Mouse (Mus musculus): Measurements from ENCODE around the gene Jmjd8. TPM values are rescaled to one million over a fixed set of nuclear protein-coding genes. Genes with fewer than 3 reads are reported as not detected.
A peak's percentile ranks its signal among the peaks of the same experiment; 100 is the strongest.
"Not testable (repeated sequence)": the region's sequence is repeated elsewhere in the genome, so short reads cannot be mapped to it uniquely, and the experiment has no call there.

Jmjd8 gene
- total RNA-seq (2022), result 10 to 100 TPM; 61.0 to 63.6 (median 61.8) TPM

DNA sequence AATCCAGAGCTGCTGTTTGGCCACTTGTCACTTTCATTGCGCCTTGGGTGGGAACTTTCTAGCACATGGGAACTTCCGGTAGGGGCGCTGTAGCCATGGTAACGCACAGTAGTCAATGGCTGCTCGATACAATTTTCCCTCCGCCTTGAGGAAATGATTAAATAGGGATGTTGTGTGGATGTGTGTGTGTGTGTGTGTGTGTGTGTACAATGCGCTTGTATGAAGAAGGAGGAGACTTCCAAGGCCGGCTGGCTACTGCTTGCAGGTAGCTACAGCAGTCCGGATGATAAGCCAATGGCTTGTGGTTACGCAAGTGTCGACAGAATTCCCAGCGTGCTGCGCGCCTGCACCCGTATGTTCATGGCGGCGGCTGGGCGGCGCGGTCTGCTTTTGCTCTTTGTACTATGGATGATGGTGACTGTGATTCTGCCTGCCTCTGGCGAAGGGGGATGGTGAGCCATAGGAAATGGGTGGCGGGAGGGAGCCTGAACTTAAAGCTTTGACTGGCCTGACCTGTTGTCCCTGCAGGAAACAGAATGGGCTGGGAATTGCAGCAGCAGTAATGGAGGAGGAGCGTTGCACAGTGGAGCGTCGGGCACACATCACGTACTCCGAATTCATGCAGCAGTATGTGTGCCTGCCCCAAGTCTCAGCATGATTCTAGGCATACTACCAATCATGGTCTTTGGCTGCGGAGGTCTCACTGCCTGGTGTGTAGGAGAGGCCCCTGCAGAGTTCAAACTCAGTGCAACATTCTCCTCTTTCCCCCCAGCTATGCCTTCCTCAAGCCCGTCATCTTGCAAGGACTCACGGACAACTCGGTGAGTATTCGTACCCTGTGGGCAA, at the start of gene Jmjd8:
Jmjd8 (plus strand) TSS at position 156 of the 846 bp plus-strand sequence.
- peak; percentile 78 to 87 for DNase-seq (ENCODE audit: low spot score in 2 of 2)

DNA sequence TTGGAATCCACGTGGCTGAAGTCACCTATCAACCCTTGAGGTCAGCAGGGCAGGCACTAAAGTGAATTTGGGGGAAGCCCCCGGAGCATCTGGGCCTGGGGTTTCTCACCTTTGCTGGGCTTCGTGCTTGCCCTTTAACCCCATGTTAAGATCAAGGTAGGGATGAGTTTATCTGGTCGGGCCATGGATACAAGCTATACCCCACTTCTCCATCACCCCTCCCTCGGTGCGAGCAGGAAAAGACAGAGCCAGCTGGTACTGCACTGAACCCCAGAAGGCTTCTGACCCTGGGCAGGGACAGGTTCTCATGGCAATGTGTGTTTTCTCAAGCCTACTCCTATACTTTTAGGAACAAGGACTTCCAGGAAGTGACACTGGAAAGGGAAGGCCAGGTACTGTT, 47.3 kb upstream of the Jmjd8 start:
- no peak for DNase-seq (ENCODE audit: low spot score in 2 of 2)

DNA sequence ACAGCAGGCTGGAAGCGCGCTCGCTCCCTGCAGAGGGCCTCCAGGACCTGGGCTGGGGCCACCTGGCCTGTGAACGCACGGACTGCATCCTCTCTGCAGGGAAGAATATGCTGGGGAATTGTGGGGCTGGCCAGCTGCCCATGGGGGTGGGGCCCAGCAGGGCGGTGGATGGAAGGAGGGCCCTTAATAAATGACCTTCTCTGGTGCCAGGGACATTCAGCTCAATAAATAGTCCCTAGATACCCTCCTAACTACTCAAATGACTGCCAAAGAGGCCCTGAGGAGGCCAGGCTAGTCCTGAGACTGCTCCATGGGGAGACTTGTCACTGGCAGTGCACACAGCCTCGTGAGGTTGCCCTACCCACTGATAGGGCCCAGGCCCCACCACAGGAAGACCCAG, 45.6 kb upstream of the Jmjd8 start:
- no peak for DNase-seq (ENCODE audit: low spot score in 2 of 2)

DNA sequence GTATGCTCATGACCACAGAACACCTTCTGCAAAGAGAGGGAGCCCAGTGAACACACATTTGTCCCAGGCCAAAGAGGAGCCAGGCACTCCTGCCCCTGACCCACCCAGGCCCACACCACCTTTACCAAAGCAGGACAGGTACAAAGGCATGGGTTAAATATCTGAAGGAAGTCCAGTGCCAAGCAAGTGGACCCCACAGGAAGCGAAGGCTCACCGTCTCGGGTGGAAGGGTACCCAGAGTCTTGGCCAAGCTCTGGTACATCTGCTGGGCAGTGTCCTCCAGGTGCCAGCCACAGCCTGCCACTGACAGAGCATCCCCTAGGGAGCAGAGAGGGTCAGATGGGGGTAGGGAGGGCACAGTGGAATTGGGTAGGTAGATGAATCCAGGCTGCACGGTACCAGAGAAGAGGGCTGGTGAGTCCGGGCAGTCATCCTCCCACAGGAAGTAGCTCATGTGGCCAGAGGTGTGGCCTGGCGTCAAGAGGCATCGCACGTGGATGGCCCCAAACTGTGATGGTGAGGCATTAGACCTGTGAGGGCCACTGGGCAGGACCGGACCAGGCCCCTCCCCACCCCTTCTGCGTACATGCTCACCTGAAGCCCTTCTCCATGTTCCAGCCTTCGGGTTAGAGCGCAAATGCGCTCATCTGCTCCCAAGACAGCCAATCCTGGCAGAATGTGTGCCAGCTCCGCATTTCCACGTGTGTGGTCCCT, 44.6 kb upstream of the Jmjd8 start:
- DNase-seq (ENCODE audit: low spot score in 2 of 2), result no peak

DNA sequence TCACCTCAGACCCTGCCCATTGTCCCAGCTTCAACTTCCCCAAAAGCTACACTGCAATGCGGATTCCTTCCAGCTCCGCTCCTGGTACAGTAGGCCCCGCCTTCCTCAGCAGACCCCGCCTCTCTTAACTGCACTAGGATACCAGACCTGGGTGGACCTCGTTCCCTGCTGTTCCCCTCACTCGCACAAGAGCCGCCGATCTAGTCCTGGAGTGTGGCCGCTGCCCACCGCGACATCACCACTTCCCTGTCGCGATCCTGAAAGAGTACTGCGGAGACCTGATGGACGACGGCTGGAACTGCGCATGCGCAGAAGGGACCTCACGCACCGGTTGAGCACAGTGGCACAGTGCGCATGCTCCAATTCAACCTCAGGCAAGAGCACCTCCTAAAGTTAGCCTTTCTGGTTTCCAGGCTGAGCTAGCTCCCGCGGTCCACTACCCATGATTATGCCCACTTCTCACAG, 43.4 kb upstream of the Jmjd8 start, which contains the start of gene Haghl:
Haghl (minus strand) TSS at position 393 of the 465 bp plus-strand sequence.
- DNase-seq (ENCODE audit: low spot score in 2 of 2), result peak; percentile 94 to 98

DNA sequence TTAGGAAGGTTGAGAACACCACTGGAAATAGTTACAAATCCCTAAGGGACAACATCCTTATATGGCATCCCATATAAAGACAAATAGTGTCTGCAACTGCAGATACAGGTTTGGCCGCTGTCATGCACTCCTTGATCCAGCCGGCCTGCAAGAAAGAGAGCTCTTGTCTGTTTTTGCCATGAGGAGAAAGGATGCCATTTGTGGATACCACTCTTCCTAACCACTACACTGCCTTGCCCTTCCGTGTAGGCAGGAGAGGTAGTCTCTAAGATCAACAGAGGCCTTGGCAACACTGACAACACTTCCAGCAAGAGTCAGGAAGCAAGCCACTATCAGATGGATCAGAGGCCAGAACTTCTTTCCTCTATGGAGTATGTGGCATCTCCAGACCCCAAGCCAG, 42.4 kb upstream of the Jmjd8 start, which contains the start of gene Ccdc78:
Ccdc78 (plus strand) TSS at position 301 of the 400 bp plus-strand sequence.
- no peak for DNase-seq (ENCODE audit: low spot score in 2 of 2)

DNA sequence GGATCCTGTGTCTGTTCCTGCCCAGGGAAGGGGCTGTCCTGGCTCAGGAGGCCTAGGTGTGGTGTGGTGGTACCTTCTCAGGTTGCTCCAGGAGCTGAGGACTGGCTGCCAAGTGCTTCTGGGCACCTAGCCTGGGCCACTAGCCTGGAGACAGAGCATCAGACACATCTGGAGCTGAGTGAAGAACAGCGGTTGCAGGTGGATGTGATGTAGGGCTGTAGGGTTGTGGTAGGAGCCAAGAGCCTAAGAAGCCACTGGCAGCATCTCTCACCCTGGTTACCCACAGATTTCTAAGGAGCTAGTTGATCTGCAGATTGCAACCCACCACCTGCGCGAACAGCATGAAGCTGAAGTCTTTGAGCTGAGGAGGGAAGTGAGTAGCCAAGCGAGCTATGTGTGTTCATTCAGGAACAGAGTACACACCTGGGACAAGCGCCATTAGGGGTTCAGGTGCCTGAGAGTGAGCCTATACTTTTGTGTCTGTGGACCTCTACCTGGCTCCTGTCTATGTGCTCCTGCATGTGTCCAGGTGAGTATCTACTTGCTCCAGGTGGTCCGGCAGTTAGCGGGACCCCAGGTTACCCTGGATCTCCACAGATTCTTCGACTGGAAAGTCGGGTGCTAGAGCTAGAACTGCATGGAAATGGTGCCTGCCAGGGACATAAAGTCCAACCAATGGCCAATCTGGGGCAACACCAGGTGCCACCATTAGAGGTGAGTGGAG, 41.7 kb upstream of the Jmjd8 start:
- no peak for DNase-seq (ENCODE audit: low spot score in 2 of 2)

DNA sequence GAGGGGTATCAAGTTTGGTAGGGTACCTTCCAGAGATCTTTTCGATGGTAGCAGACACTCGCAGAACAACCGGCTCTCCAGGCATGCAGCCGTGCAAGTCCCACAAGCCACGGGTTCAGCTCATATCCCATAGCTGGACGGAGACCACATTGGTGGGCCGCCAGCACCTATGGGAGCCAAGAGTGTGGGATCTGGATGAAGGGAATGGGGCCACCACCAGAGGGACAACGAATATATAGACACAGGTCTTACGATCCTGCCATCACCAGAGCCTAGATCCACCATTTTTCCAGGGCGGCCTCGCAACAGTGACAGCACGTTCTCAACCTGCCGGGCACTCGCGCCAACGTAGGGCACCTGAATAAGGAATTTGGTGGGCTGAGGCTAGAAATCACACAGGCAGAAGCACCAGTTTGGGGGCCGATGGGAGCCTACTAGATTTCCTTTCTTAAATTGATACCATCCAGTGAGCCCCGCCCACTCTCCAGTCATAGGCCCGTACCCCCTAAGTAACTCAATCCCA, 37.3 kb upstream of the Jmjd8 start:
- DNase-seq (ENCODE audit: low spot score in 2 of 2), result no peak

DNA sequence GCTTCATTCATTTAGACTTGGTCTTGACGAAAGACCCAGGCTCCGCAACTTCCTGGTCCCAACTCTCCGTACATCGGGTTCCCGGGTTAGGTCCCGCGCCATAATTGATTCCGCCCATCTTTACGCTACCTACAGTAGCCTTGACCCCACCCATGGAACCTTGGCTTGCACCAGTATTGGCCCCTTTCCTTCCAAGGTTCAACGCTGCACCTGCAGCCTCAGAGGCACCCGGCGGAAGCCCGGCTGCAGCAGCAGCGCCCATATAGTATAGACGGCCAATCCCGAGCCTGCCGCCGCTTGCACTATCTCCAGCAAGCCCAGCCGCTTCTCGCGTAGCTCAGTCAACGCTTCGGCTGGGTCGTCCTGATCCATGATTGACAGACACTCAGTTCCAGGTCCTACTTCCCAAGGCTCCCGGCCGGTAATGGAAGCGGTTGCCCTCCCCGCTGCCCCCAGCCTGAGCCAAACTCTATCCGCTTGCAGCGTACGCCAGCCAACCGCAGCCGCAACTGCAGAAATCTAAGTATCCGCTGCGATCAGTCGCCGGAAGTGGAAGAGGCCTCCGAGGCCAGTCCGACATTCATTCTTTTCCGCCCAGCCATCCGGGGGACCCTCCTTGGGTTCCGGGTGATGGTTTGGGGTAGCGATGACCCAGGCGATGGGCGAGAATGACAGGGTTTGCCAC, 36.7 kb upstream of the Jmjd8 start:
- DNase-seq (ENCODE audit: low spot score in 2 of 2), result peak in 1 of 2 experiments; percentile 85

DNA sequence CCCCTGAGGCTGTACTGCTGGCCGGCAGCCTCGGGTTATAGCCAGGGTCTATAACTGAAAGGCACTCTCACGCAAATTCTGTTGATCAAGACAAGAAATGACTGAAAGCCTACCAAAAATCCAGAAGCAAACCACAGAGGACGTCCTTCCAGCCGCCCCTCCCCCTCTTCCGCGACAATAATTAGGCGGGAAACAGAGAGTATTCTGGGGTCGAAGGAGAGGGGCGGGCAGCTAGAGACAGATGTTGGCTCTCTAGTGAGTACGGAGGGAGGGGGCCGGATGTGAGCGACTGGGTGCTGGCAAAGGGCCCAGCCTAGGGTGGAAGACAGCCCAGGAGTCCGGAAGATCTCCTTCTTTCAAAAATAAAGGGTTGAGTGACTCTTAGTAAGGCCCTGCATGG, 36.1 kb upstream of the Jmjd8 start, which contains the start of gene Fam173a:
Fam173a (minus strand) TSS at position 287 of the 400 bp plus-strand sequence.
- DNase-seq (ENCODE audit: low spot score in 2 of 2), result peak in 1 of 2 experiments; percentile 63

DNA sequence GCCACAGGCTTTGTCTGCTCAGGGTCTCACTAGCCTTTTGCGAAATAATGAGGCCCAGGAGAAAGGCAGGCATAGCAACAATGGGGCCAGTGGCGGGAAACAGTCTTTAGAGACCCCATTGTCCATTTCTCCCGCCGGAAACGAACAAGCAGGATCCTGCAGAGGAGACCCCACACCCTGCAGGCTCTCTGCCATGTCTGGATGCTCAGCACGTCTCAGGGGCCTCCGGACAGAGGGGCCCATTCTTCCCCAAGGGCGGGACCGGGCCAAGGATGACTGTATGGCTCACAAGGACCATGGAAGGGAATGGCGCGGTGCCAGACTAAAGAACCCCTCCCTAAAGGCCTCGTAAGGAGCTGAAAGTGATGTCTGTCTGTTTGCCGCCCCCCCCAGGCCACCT, 34.5 kb upstream of the Jmjd8 start:
- no peak for DNase-seq (ENCODE audit: low spot score in 2 of 2)

DNA sequence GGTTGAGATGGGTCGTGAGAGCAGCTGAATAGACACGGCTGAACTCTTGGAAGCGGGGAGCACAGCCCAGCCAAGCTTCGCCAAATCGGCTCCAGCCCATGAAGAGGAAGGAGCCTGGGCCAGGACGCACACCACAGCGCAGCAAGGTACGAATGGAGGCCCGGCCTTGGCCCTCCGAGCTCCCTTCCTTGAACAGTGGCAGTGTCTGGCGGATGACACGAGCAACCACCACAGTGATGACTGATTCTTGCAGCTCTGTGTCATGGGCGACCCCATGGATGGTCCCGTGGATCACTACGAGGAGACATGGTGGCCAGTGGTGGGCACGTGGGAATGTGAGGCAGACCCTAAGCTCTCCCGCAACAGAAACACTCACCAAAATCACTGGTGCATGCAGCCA, 33.7 kb upstream of the Jmjd8 start:
- no peak for DNase-seq (ENCODE audit: low spot score in 2 of 2)

DNA sequence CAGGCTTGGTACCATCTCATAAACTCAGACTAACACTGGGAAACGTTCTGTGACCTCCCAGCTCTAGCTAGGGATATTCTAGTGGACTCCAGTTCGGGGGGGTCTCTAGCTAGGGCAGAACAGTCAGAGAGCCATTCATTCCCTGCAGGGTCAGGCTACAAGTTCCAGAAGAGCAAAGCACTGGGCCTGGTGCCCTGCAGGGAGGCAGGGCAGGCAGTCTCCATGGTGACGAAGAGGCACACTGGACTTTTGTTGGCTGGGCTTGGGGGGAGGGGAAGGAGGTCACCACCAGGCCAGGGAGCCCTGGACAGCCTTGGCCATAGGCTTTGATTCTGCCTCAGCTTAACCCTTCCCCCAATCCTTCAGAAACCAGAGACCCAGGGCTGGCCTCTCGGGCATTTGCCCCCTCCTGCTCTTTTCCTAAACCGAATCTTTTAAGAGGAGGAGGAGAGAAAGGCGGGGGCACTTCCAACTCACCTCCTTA, 33.0 kb upstream of the Jmjd8 start, which contains the start of gene AC134908.4:
AC134908.4 (minus strand) TSS at position 51 of the 484 bp plus-strand sequence.
- DNase-seq (ENCODE audit: low spot score in 2 of 2), result peak; percentile 74 to 86

DNA sequence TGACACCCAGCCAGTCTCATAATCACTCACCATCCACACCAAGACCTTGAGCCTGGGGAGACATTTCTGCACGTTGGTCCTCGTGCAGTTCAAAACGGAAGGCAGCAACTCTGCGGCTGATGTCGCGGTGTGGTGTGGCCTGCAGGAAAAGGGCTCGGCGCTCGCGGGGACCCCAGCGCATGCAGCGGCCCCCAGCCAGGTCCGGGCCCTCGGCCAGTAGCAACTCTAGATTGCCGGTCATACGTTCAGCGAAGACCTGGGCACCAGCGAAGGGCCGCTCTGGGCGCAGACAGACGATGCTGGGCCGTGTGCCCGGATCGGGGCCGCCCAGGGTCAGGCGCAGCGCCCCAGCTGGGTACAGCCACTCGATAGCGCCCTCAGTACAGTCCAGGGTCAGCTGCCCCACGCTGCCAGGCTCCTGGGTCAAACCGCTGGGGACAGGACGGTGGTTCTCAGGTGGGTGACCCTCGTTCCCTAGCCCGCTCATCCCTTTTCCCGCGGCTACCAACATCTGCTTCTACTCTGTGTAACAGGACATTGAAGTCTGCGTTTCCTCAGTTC, 32.4 kb upstream of the Jmjd8 start:
- no peak for DNase-seq (ENCODE audit: low spot score in 2 of 2)

DNA sequence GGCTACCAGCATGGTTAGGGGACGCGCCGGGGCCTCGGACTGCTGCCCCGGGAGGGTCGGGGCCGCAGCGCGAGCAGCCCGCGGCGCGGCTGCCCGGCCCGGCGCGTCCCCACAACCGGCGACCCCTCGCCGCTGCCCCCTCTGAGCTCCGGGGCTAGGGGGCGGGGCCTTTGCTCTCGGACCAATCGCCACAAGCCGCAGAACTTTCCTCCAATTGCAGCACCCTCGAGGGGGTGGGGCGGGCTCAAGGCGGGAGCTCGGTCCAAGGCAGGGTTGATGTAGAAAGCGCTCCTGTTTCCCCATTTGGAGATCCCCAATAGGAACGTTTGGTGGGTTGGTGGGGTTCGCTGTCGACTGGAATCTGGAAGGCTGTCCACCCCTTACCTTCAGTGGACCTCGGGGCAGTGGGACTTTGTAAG, 31.7 kb upstream of the Jmjd8 start, which contains the start of gene Metrn:
Metrn (minus strand) TSS at position 186 of the 419 bp plus-strand sequence.
- peak in 1 of 2 experiments; percentile 64 for DNase-seq (ENCODE audit: low spot score in 2 of 2)

DNA sequence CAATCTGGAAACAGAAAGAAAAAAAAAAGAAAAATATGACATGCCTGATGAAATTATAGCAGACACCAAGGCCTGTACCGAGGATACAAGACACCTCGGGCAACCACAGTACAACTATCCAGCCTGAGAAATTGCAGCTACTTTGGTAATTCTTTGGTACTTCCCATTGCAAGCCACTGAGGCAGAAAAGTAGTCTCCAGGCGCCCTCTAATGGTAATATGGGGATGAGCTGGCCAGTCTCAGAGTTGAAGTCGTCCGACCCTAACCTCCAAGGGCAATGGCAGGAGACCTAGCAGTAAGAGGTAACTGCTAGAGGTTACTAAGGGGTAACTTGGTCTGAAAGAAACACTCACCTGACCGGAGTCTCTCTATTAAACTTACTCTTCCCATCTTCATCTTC, 27.6 kb upstream of the Jmjd8 start:
- peak in 1 of 2 experiments; percentile 78 for DNase-seq (ENCODE audit: low spot score in 2 of 2)

DNA sequence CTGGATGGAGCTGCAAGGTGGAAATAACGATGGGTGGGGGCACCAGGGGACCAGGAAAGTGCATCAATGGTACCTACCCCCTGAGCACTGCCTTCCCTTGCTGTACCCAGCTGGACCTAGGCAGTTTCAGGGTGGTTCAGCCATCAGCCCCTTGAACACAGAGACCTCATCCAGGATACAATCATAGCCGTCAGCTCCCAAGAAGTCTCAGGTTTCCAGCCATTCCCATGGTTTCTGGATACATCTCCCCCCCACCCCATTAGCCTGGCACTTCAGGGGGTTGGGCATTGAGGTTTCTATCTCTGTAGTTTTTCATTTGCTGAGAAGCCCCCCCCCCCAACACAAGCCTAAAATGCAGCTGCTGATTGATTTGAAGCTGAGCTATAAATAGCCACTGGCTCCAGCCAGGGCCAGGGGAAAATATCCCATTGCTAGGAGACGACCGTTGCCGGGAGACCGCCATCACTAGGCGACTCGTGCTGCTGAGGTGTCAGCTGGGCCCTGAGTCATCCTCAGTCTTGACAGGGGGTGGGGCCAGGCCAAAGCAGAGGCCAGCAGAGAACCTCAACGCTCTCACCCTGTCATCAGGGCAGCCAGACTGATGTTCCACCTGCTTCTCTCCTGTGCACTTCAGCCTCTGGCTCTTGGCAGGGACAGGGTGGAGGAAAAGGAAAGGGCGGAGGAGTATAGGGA, 25.7 kb upstream of the Jmjd8 start:
- peak; percentile 88 to 91 for DNase-seq (ENCODE audit: low spot score in 2 of 2)

DNA sequence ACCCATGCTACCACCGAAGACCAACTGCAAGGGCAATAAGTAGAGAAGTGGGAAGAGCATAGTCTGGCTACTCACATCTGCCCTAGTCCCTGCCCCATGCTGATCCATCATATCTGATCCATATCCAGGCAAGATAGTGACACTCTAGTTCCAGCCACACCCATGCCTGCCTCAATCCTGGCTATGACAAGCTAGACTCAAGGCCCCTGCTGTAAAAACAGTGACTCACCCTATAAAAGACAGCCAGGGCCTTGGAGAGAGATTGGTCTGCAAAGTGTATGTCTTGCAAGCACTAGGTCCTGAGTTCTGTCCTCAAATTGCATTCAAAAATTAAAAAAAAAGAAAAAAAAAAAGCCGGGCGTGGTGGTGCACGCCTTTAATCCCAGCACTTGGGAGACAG, 22.2 kb upstream of the Jmjd8 start:
- DNase-seq (ENCODE audit: low spot score in 2 of 2), result no peak

DNA sequence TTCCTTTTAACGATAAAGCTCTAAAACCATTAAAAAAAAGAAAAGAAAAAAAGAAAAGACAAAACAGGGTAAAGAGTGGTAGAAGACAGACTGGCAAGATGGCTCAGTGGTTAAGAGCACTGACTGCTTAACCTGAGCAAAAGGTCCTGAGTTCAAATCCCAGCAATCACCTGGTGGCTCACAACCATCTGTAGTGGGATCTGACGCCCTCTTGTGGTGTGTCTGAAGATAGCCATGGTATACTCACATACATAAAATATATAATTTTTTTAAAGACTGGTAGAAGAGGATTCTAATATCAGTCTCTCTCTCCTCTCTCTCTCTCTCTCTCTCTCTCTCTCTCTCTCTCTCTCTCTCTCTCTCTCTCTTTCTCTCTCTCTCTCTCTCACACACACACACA, 21.2 kb upstream of the Jmjd8 start:
- DNase-seq (ENCODE audit: low spot score in 2 of 2), result not testable (repeated sequence)

Measured in layer of hippocampus, adult 8-10 months (tissue).